Mouse (Mus musculus) kidney, adult 2 months (tissue): ENCODE data around the gene Tcf20.

Experiments used
- CTCF ChIP-seq: fragments of 200-500 bp; conservative IDR thresholded peaks from 2 replicates; pipeline ENCODE4 v1.5.1; 2011; ENCODE audit warnings: low read depth, mild to moderate bottlenecking, control low read depth, low read length, moderate library complexity, mixed read lengths; ENCODE audit not compliant: insufficient read depth, insufficient read length
- POLR2A ChIP-seq: fragments of 200-500 bp; IDR thresholded peaks from one replicate; pipeline ENCODE4 v1.6.1; 2011; ENCODE audit warnings: low read depth, low read length, control low read depth

GRCm38 (mm10) chr15:82950246-82950645, 37.4 kb downstream of the Tcf20 start:
- no peak for TF ChIP-seq POLR2A
- no peak for TF ChIP-seq CTCF
